Mouse (Mus musculus): ENCODE results near the gene Mbtd1.
"Not testable (repeated sequence)": the region's sequence is repeated elsewhere in the genome, so short reads cannot be mapped to it uniquely, and the experiment has no call there.

The Mbtd1 gene

GRCm38 (mm10) chr11:93885572-93886410 is at the start of gene Mbtd1, which contains the start of gene Utp18:
Mbtd1 (plus strand) TSS chr11:93885852.
Utp18 (minus strand) TSS chr11:93885766.
- peak; percentile 99 for DNase-seq

GRCm38 (mm10) chr11:93847342-93847741 is 38.3 kb upstream of the Mbtd1 start:
- no peak for DNase-seq

GRCm38 (mm10) chr11:93852546-93852945 is 33.1 kb upstream of the Mbtd1 start:
- no peak for DNase-seq

DNA sequence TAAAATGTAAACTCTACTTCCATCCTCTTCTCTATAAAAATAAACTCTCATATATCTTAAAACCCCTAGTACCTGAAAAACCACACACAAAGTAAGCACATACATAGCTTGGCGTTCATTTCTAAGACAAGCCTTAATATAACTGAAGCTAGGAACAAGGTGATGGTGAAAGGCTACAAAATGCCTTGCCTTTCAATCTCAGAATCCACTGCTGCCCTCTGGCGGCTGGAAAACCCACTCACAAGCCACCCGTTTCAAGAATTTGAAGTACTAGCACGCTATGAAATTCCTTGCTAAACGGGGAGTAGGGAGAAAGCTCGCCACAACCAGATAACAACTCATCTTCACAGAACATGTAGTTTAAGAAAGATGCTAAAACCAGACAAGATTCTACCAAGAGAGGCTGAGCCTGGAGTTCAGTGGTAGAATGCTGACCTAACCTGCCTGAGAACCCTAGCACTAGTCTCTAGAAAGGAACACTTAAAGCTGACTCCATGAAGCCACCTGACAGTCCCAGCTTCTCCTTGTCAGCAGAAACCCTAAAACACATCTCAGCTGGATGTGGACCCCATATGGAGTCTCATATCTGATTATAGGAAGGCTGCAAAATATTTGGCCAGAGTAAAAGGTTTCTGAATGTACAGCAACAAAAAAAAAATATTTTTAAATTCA is 29.2 kb upstream of the Mbtd1 start:
- DNase-seq = peak; percentile 89 to 90

- DNase-seq = no peak
These were observed 25.0 kb upstream of the Mbtd1 start for GRCm38 (mm10) chr11:93860540-93861172.

DNA sequence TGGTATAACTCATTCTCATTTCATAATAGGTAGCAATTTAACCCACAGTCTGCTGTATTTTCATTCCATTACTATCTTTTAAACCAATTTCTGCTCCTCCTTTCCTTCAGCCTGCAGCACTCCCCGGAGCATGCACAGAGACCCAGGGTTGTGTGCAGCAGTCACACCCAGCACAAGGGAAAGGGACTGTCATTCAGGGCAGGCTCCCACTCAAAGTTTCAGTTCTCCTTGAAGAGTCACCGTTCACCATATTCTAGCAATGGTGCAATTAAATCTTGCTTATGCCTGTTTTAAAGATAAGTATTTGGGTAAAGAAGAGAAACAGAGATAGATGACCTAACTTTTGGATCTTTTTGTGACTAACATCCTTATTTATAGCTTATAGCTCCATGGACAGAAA is 24.5 kb upstream of the Mbtd1 start:
- DNase-seq = no peak

DNA sequence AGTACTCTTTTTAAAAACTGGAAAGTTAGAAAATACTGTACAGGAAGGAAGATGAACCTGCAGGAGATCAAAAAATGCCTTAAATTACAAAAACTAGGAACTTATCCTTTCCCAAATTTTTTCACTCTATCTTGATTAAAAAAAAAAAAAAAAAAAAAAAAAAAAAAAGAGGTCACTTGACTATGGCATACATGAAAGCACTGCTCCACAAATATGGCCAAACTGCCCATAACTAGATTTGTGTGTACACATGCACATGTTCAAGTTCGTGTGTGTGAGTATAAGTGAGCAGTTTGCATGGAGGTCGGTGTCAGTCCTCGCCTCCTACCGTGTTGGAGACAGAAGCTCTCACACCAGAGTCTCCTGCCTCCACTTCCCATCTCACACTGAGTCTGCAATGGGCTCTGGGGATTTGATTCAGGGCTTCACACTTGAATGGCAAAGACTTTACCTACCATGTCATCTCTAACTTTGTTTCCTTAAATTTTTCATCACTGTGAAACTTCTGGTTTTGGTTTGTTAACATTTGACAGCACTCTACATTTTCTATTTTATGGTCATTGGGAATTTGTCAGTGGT is 23.5 kb upstream of the Mbtd1 start:
- DNase-seq = no peak

DNA sequence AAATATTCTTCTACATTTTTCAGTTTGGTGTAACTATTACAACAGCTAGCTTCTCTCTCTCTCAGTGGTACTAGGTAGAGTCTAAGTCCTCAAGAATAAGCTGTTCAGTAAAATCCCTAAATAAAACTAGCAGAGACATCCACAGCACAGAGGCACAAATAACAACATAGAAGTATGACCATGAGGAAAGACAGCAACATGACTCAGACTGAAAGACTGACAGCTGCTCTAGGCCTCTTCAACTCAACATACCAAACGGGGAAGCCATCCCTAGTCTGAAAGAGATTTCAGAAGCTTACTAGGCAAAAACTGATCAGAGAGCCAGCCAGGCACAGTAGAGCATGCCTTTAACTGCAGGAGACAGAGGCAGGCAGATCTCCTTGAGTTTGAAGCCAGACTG is 23.0 kb upstream of the Mbtd1 start:
- DNase-seq = no peak

DNA sequence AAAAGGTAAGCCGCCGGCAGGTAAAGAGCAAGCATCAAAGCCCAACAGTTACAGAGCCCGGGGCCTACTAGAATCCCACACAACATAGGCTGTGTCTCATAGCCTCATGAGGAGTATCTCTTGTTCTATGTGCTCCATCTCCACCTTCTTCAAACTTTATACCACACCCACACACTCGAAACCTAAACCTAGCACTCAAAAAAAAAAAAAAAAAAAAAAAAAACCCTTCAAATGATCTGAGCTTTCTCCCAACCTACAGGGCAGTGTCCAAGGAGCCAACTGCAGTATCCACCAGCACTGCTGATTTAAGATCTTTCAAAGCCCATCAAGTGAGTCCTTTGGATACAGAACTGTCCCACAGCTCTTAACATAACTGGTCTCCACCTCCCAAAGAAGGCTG is 1.6 kb upstream of the Mbtd1 start:
- DNase-seq = no peak

DNA sequence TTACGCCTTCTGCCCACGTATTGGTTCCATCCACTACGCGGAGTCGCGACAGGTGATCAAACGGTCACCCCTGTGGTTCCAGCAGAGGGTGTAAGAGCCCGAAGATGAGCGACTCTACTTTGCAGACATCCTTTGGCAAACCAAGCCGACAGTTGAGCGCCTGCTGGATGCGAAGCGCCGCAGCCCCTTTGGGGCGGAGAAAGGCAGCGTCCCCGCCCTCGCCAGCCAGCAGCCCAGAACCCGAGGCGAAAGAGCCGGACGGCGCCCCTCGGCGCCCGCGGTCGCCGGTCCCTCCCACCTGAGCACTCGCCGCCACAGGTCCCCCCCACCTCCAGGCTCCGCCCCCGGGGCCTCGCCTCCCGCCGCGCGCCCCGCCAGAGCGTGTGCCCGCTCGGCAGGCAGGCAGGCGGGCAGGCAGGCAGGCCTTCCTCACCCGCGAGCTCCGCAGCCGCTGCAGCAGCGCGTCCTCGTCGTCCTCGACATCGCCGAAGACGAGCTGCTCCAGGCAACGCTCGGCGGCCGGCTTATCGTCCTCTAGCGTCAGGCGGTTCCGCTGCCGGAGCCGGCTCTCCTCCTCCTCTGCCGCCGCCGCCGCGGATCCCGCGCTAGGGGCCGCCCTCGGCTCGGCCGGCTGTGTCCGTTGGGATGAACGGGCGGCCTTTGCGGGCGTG is 616 bp upstream of the Mbtd1 start:
- DNase-seq = peak; percentile 69 to 79

GRCm38 (mm10) chr11:93886411-93887079 is 893 bp downstream of the Mbtd1 start:
- peak; percentile 61 to 73 for DNase-seq

DNA sequence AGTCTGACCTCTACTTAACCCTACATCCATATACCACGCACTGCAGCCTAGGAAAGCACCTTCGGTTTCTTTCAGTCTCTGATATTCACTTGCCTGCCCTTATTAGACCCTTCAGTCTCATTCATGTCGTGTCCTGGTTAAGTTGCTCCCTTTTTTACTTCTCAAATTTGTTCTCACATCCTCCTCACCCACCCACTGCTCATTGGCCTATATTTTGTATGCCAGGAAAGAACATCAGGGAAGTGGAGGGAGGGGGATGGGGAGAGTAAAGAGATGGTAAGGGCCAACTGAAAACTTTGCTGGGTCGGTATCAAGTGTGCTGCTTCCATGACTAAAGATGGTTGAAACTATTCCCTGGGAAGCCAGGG is 1.4 kb downstream of the Mbtd1 start:
- peak in 1 of 2 experiments; percentile 1 for DNase-seq

GRCm38 (mm10) chr11:93897732-93898131 is 12.1 kb downstream of the Mbtd1 start:
- DNase-seq = no peak

GRCm38 (mm10) chr11:93906834-93907233 is 21.2 kb downstream of the Mbtd1 start:
- no peak for DNase-seq

GRCm38 (mm10) chr11:93907839-93908238 is 22.2 kb downstream of the Mbtd1 start:
- no peak for DNase-seq

DNA sequence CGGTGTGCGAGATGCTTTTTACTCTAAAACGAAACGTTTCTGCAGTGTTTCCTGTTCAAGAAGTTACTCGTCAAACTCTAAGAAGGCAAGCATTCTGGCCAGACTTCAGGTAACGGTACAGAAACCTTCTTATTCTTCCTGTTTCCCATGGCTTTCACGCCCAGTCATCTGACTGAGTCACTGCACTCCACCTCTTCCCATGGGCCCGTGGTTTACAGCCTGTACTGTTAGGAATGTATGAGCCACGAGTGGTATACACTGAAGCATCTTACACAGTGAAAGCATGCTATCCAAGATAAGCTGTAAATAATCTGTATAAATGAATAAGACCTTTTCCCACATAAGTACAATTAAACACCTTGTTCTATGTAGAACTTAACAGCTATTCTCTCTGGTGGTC is 23.2 kb downstream of the Mbtd1 start:
- DNase-seq = no peak

GRCm38 (mm10) chr11:93911603-93912002 is 26.0 kb downstream of the Mbtd1 start:
- DNase-seq = no peak

DNA sequence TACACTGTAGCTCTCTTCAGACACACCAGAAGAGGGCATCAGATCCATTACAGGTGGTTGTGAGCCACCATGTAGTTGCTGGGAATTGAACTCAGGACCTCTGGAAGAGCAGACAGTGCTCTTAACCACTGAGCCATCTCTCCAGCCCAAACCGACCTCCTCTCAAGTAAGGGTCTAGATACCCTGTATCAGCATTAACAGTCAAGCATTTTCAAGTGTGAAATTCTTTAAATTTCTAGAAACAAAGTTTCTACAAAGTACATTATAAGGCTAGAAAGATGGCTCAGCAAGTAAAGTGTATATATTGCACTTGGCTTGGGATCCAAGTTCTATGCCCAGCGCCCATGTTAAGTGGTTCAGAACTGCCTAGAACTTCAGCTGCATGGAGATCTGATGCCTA is 29.4 kb downstream of the Mbtd1 start:
- not testable (repeated sequence) for DNase-seq

DNA sequence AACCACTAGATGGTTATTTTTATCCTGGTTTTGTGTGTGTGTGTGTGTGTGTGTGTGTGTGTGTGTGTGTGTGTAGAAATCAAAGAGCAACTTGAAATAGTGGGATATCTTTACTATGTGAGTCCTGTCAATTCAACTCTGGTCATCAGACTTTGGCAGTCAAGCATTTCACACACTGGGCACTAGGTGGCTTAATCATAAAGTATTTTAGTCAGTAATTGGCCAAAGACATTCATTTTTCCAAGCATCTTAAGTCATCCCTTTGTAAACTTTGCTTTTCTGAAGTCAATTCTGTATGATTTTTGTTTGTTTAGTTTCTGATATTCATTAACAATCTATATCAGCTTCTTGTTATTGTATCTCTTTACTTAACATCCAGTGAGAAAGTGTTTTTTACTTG is 43.5 kb downstream of the Mbtd1 start:
- DNase-seq = no peak

GRCm38 (mm10) chr11:93940906-93941305 is 55.3 kb downstream of the Mbtd1 start:
- DNase-seq = no peak

- DNase-seq = no peak
These were observed 59.3 kb downstream of the Mbtd1 start for GRCm38 (mm10) chr11:93944986-93945385.

DNA sequence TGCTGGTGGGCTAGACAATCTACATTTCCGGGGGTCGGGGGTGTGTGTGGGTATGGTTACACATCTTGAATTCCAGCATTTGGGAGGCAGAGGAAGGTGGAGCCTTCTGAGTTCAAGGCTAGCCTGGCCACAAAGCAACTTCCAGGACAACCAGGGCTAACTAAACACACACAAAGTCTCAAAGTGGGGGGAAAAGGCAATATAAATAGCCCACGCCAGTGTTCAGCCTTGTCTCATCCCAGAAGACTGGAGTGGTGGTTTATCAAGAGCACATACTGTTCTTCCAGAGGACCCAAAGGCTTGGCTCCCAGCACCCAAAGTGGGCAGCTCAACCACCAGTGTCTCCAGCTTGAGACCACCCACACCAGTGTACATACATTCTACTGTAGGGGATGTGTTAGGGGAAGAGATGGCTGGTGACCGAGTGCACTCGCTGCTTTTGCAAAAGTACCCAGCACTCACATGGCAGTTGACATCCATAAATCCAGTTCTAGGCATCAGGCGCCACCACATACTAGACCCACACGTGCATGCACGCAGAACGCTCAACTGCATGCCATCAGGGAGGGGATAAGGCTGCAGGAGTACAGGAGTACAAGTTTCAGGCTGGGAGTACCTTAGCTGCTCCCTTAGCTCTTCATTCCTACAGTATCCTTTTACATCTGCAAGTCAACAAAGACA is 63.4 kb downstream of the Mbtd1 start:
- no peak for DNase-seq

Data from kidney, postnatal 4 days (tissue).